Mouse (Mus musculus): ENCODE results near the gene Cib2.

- TF ChIP-seq CTCF (IDR thresholded peaks at IDR 0.05; ENCODE audit: extremely low read depth, insufficient read depth, low read length) (no peak), POLR2A (IDR thresholded peaks at IDR 0.05; ENCODE audit: extremely low read depth, insufficient read depth, low read length) (no peak)
These were observed 36.9 kb upstream of the Cib2 start for GRCm38 (mm10) chr9:54596752-54597465.

Measured in cortical plate, adult 2 months (tissue).